Mouse (Mus musculus) gastrocnemius, postnatal 14 days (tissue): ENCODE measurements around the gene Tsr1. TPM values are rescaled to one million over a fixed set of nuclear protein-coding genes. Genes with fewer than 3 reads are reported as not detected.

Experiments used
- DNase-seq: peaks from one replicate; pipeline ENCODE4 v3.0.0; 2021; ENCODE audit warnings: mixed read lengths
- intact Hi-C: fragments of 180-260 bp; cut with DNase I; formaldehyde crosslinking; loops from one replicate; pipeline ENCODE4 v1.15.1; 2025; ENCODE audit warnings: low total_unique reads
- total RNA-seq, 2 experiments: library from RNA; stranded (reverse); gene quantifications; 2 replicates each; pipeline ENCODE4 v1.2.3; 2021

Gene Tsr1
- total RNA-seq, 2 experiments from 2014 or later: 20.9 to 25.4 TPM

- intact Hi-C loops: no loop called here
- peak; percentile 62 for DNase-seq
These were observed 1.6 kb upstream of the Tsr1 start for GRCm38 (mm10) chr11:74895980-74896900.

- intact Hi-C loops: no loop called here
- peak; percentile 65 for DNase-seq
These were observed 782 bp upstream of the Tsr1 start, which contains the start of gene Sgsm2 for GRCm38 (mm10) chr11:74896901-74897677. Gene Sgsm2 (minus strand): TSS chr11:74897060.

GRCm38 (mm10) chr11:74898517-74898827, 601 bp downstream of the Tsr1 start:
- intact Hi-C loops: no loop called here

GRCm38 (mm10) chr11:74901555-74901954, 3.7 kb downstream of the Tsr1 start:
- intact Hi-C loops: no loop called here
- no peak for DNase-seq

More at GRCm38 (mm10) chr11:74898517-74898827, 601 bp downstream of the Tsr1 start:
- DNase-seq: no peak

GRCm38 (mm10) chr11:74902416-74902815, 4.5 kb downstream of the Tsr1 start:
- intact Hi-C loops: no loop called here
- no peak for DNase-seq

- intact Hi-C loops: no loop called here
- DNase-seq: no peak
These were observed 10.0 kb downstream of the Tsr1 start for GRCm38 (mm10) chr11:74907850-74908249.

GRCm38 (mm10) chr11:74908618-74909399, 10.9 kb downstream of the Tsr1 start:
- DNase-seq: no peak
- intact Hi-C loops: no loop called here

- intact Hi-C loops: no loop called here
- no peak for DNase-seq
These were observed 12.1 kb downstream of the Tsr1 start for GRCm38 (mm10) chr11:74909978-74910377.

- intact Hi-C loops: no loop called here
- DNase-seq: no peak
These were observed 14.6 kb downstream of the Tsr1 start for GRCm38 (mm10) chr11:74912492-74912891.

- DNase-seq: no peak
- intact Hi-C loops: no loop called here
These were observed 21.4 kb downstream of the Tsr1 start for GRCm38 (mm10) chr11:74919249-74919648.

GRCm38 (mm10) chr11:74924149-74924548, 26.3 kb downstream of the Tsr1 start:
- intact Hi-C loops: no loop called here
- DNase-seq: peak; percentile 14

- peak; percentile 96 for DNase-seq
- intact Hi-C loops: no loop called here
These were observed 27.9 kb downstream of the Tsr1 start, which contains the start of the genes Smg6 and Srr for GRCm38 (mm10) chr11:74925577-74926387. Gene Smg6 (plus strand): TSS chr11:74925823. Gene Srr (minus strand): TSS chr11:74925948.

GRCm38 (mm10) chr11:74926388-74927005, 28.6 kb downstream of the Tsr1 start:
- intact Hi-C loops: no loop called here
- no peak for DNase-seq

GRCm38 (mm10) chr11:74927236-74927725, 29.4 kb downstream of the Tsr1 start:
- DNase-seq: no peak
- intact Hi-C loops: no loop called here

- no peak for DNase-seq
- intact Hi-C loops: no loop called here
These were observed 31.2 kb downstream of the Tsr1 start for GRCm38 (mm10) chr11:74929111-74929510.

GRCm38 (mm10) chr11:74930391-74930790, 32.5 kb downstream of the Tsr1 start:
- intact Hi-C loops: no loop called here

GRCm38 (mm10) chr11:74946348-74946747, 48.5 kb downstream of the Tsr1 start:
- no peak for DNase-seq
- intact Hi-C loops: no loop called here

More at GRCm38 (mm10) chr11:74930391-74930790, 32.5 kb downstream of the Tsr1 start:
- no peak for DNase-seq

GRCm38 (mm10) chr11:74954901-74955300, 57.0 kb downstream of the Tsr1 start:
- no peak for DNase-seq
- intact Hi-C loops: no loop called here
